Mouse (Mus musculus) heart, embryonic 16.5 days (tissue): ENCODE measurements at regions not wholly inside any gene's neighbourhood (a gene's known extent, or its start where the extent isn't known, plus 50 kb on each side); places are given as distances from the start of the nearest gene placed in this dataset.

Source experiments
- ATAC-seq: fragments of 200-750 bp; cut with Nextera tagmentation; replicated peaks from 2 replicates; pipeline ENCODE4 v1.8.0; 2017; ENCODE audit warnings: moderate number of reproducible peaks; ENCODE audit not compliant: insufficient read depth, low FRiP score; ENCODE audit errors: extremely low read depth
- H3K27ac ChIP-seq: fragments of 300-500 bp; sonication (generic); 2 replicates; pipeline ENCODE4 v1.5.1; 2014; ENCODE audit warnings: mild to moderate bottlenecking, low read length, control low read depth, moderate library complexity
- H3K27me3 ChIP-seq: fragments of 300-500 bp; sonication (generic); 2 replicates; pipeline ENCODE4 v1.6.1; 2014; ENCODE audit warnings: low read length, mixed read lengths; ENCODE audit not compliant: control insufficient read depth, insufficient read depth
- H3K36me3 ChIP-seq: fragments of 300-500 bp; sonication (generic); 2 replicates; pipeline ENCODE4 v1.6.1; 2014; ENCODE audit not compliant: control insufficient read depth, insufficient read depth
- H3K4me1 ChIP-seq: fragments of 300-500 bp; sonication (generic); 2 replicates; pipeline ENCODE4 v1.6.1; 2014; ENCODE audit warnings: low read length, mixed read lengths; ENCODE audit not compliant: control insufficient read depth, insufficient read depth
- H3K4me2 ChIP-seq: fragments of 300-500 bp; sonication (generic); 2 replicates; pipeline ENCODE4 v1.6.1; 2014; ENCODE audit warnings: low read depth, mild to moderate bottlenecking, control low read depth, low read length
- H3K4me3 ChIP-seq: fragments of 300-500 bp; sonication (generic); 2 replicates; pipeline ENCODE4 v1.5.1; 2014; ENCODE audit warnings: mild to moderate bottlenecking, control low read depth, low read length
- H3K9ac ChIP-seq: fragments of 300-500 bp; sonication (generic); 2 replicates; pipeline ENCODE4 v1.6.1; 2014; ENCODE audit warnings: low read length, control low read depth
- H3K9me3 ChIP-seq: fragments of 300-500 bp; sonication (generic); replicated peaks from 2 replicates; pipeline ENCODE4 v1.6.1; 2016; ENCODE audit warnings: low read length; ENCODE audit not compliant: control insufficient read depth
- WGBS: fragments of 180-500 bp; shearing (Covaris S2); extraction: QIAGEN DNeasy Blood & Tissue Kit; methylation state at CpG from one replicate; pipeline ENCODE4 v1.1.7; 2014; 5-methylcytosine and 5-hydroxymethylcytosine counted together

- 21% methylated on average over 1 of the region's 1 CpGs for WGBS
- no peaks in the 10 kb centered on the region for H3K36me3 ChIP-seq
- no peak overlapping the region for H3K9ac ChIP-seq
- no peak overlapping the region for H3K27ac ChIP-seq
- H3K4me3 ChIP-seq: no peak overlapping the region
- no peaks in the 10 kb centered on the region for H3K9me3 ChIP-seq
- ATAC-seq: 0 out of 2 replicates have a peak, but pooled peaks have one; percentile 63
- no peak overlapping the region for H3K4me2 ChIP-seq
- H3K4me1 ChIP-seq: no peaks in the 10 kb centered on the region
- H3K27me3 ChIP-seq: no peaks in the 10 kb centered on the region
These were observed 1171.1 kb downstream of the Efnb2 start for GRCm38 (mm10) chr8:7489948-7490347.

- no peaks in the 10 kb centered on the region for H3K4me1 ChIP-seq
- 22% methylated on average over 7 of the region's 7 CpGs for WGBS
- H3K36me3 ChIP-seq: no peaks in the 10 kb centered on the region
- no peak overlapping the region for H3K27ac ChIP-seq
- H3K4me3 ChIP-seq: no peak overlapping the region
- ATAC-seq: no peak
- no peaks in the 10 kb centered on the region for H3K9me3 ChIP-seq
- no peak overlapping the region for H3K9ac ChIP-seq
- H3K4me2 ChIP-seq: no peak overlapping the region
- no peaks in the 10 kb centered on the region for H3K27me3 ChIP-seq
These were observed 1188.8 kb downstream of the Efnb2 start for GRCm38 (mm10) chr8:7472153-7472796.

GRCm38 (mm10) chr8:7469261-7469660 is 1191.8 kb downstream of the Efnb2 start:
- no peak for ATAC-seq
- WGBS: 74% methylated on average over 4 of the region's 4 CpGs
- Histone ChIP-seq H3K27ac (no peak overlapping the region), H3K27me3 (no peaks in the 10 kb centered on the region), H3K4me1 (no peaks in the 10 kb centered on the region), H3K9ac (no peak overlapping the region), H3K4me3 (no peak overlapping the region), H3K4me2 (no peak overlapping the region), H3K36me3 (no peaks in the 10 kb centered on the region), H3K9me3 (no peaks in the 10 kb centered on the region)

GRCm38 (mm10) chr8:7462798-7463197 is 1198.2 kb downstream of the Efnb2 start:
- Histone ChIP-seq H3K36me3 (no peaks in the 10 kb centered on the region), H3K9ac (no peak overlapping the region), H3K4me1 (no peaks in the 10 kb centered on the region), H3K4me3 (no peak overlapping the region), H3K27ac (no peak overlapping the region), H3K27me3 (no peaks in the 10 kb centered on the region), H3K9me3 (no peaks in the 10 kb centered on the region), H3K4me2 (no peak overlapping the region)
- 63% methylated on average over 1 of the region's 1 CpGs for WGBS
- ATAC-seq: no peak

- Histone ChIP-seq H3K27ac (no peak overlapping the region), H3K9me3 (no peaks in the 10 kb centered on the region), H3K4me2 (no peak overlapping the region)
These were observed 1211.7 kb downstream of the Efnb2 start for GRCm38 (mm10) chr8:7449361-7449760.

GRCm38 (mm10) chr8:7447026-7447425 is 1214.0 kb downstream of the Efnb2 start:
- Histone ChIP-seq H3K27ac (no peak overlapping the region), H3K9ac (no peak overlapping the region), H3K9me3 (no peaks in the 10 kb centered on the region), H3K4me3 (no peak overlapping the region), H3K4me1 (no peaks in the 10 kb centered on the region), H3K4me2 (no peak overlapping the region), H3K27me3 (no peaks in the 10 kb centered on the region), H3K36me3 (no peaks in the 10 kb centered on the region)
- ATAC-seq: no peak
- 49% methylated on average over 1 of the region's 1 CpGs for WGBS

More at GRCm38 (mm10) chr8:7449361-7449760, 1211.7 kb downstream of the Efnb2 start:
- Histone ChIP-seq H3K27me3 (no peaks in the 10 kb centered on the region), H3K9ac (no peak overlapping the region), H3K4me1 (no peaks in the 10 kb centered on the region), H3K36me3 (no peaks in the 10 kb centered on the region), H3K4me3 (no peak overlapping the region)
- ATAC-seq: no peak

- Histone ChIP-seq H3K9me3 (no peaks in the 10 kb centered on the region), H3K4me1 (0 out of 2 replicates have a peak, but pooled peaks cover 2% of the 10 kb centered on the region)
These were observed 1220.2 kb downstream of the Efnb2 start for GRCm38 (mm10) chr8:7440829-7441228.

GRCm38 (mm10) chr8:7440278-7440684 is 1220.8 kb downstream of the Efnb2 start:
- peak overlapping the region; percentile 22; the same call in 1 of the 2 replicates for H3K4me2 ChIP-seq
- WGBS: 11% methylated on average over 4 of the region's 4 CpGs
- H3K9ac ChIP-seq: no peak overlapping the region

More at GRCm38 (mm10) chr8:7440829-7441228, 1220.2 kb downstream of the Efnb2 start:
- Histone ChIP-seq H3K9ac (no peak overlapping the region), H3K27ac (no peak overlapping the region), H3K36me3 (no peaks in the 10 kb centered on the region), H3K4me3 (no peak overlapping the region), H3K4me2 (no peak overlapping the region), H3K27me3 (no peaks in the 10 kb centered on the region)
- no peak for ATAC-seq

GRCm38 (mm10) chr8:7439869-7440268 is 1221.2 kb downstream of the Efnb2 start:
- Histone ChIP-seq H3K27ac (no peak overlapping the region), H3K27me3 (no peaks in the 10 kb centered on the region), H3K36me3 (no peaks in the 10 kb centered on the region), H3K4me1 (0 out of 2 replicates have a peak, but pooled peaks cover 2% of the 10 kb centered on the region), H3K9me3 (no peaks in the 10 kb centered on the region), H3K4me3 (no peak overlapping the region), H3K9ac (no peak overlapping the region), H3K4me2 (no peak overlapping the region)
- 61% methylated on average over 3 of the region's 3 CpGs for WGBS
- ATAC-seq: no peak

More at GRCm38 (mm10) chr8:7440278-7440684, 1220.8 kb downstream of the Efnb2 start:
- Histone ChIP-seq H3K36me3 (no peaks in the 10 kb centered on the region), H3K4me1 (0 out of 2 replicates have a peak, but pooled peaks cover 2% of the 10 kb centered on the region), H3K27ac (no peak overlapping the region), H3K9me3 (no peaks in the 10 kb centered on the region), H3K4me3 (no peak overlapping the region), H3K27me3 (no peaks in the 10 kb centered on the region)
- no peak for ATAC-seq
